Mouse (Mus musculus) layer of hippocampus, postnatal 14 days (tissue): ENCODE measurements around the gene Ankmy1. TPM values are rescaled to one million over a fixed set of nuclear protein-coding genes. Genes with fewer than 3 reads are reported as not detected.
A peak's percentile ranks its signal among the peaks of the same experiment; 100 is the strongest.

Experiments used
- DNase-seq, 2 experiments: peaks; one replicate each; pipeline ENCODE4 v3.0.0; 2021 to 2022; ENCODE audit warnings: low spot score in 2 of 2, mixed read lengths in 1 of 2
- total RNA-seq, 2 experiments: library from RNA; stranded (reverse); gene quantifications; 2 replicates each; pipeline ENCODE4 v1.2.3; 2021

Gene Ankmy1
- total RNA-seq, 2 experiments from 2014 or later = 0.19 to 0.25 TPM

GRCm38 (mm10) chr1:92911721-92912138 is 9.0 kb upstream of the Ankmy1 start:
- no peak for DNase-seq

- DNase-seq = peak; percentile 64 to 75
These were observed 8.4 kb upstream of the Ankmy1 start for GRCm38 (mm10) chr1:92910925-92911720.

DNA sequence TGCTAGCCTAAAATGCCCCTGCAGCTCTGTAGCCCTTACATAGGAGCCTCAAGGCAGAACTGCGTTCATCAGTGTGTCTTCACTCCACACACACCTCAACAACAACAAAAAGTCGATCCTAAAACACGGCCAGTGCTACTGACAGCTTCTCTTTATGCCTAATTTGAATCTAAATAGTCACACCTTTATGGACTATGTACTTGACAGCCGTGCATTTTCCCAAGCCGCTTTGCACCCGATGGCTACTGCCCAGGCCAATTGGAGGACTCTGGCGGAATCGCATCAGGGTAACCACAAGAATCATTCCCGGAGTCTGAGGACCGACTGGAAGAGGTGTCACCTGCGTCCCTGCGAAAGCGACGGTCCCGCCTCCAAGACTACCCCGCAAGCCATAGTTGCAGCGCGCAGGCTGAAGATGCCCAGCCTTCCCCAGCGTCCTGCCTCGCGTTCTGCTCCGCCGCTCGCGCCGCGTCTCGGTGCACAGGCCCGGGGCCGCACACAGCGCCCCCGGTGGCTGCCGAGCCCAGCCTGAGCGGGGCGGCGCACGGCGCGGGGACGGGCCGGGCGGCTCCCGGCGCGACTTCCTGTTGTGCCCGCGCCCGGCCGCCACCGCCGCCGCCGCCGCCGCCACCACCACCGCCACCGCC is 7.7 kb upstream of the Ankmy1 start, which contains the start of gene Rnpepl1:
Gene Rnpepl1, plus strand, starts transcription at position 545 of the 647 bp plus-strand sequence.
- DNase-seq = peak; percentile 70 to 76

- DNase-seq = no peak
These were observed 6.4 kb upstream of the Ankmy1 start for GRCm38 (mm10) chr1:92909068-92909467.

DNA sequence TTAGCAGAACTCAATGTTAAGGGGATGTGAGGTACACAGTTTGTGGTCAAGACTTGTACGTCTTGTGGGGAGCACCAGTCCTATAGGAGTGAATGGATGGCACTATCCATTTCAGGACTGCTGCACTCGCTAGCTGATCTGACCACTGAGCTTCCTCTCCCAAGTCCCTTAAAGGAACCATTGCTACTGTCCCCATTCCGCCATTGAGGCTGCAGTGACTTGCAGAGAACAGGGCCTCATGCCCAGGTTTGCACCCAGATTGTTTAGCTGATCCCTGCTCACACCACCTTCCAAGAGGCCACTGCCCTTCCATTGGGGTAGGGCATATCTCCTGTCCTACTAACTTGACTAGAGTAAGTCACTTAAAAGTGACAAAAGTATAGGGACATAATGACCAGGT is 6.0 kb upstream of the Ankmy1 start:
- DNase-seq = no peak

GRCm38 (mm10) chr1:92907632-92908360 is 5.1 kb upstream of the Ankmy1 start:
- no peak for DNase-seq

GRCm38 (mm10) chr1:92906779-92907631 is 4.3 kb upstream of the Ankmy1 start, which contains the start of gene Dusp28:
Dusp28 (plus strand) TSS chr1:92906981.
- DNase-seq = peak; percentile 77 to 80

DNA sequence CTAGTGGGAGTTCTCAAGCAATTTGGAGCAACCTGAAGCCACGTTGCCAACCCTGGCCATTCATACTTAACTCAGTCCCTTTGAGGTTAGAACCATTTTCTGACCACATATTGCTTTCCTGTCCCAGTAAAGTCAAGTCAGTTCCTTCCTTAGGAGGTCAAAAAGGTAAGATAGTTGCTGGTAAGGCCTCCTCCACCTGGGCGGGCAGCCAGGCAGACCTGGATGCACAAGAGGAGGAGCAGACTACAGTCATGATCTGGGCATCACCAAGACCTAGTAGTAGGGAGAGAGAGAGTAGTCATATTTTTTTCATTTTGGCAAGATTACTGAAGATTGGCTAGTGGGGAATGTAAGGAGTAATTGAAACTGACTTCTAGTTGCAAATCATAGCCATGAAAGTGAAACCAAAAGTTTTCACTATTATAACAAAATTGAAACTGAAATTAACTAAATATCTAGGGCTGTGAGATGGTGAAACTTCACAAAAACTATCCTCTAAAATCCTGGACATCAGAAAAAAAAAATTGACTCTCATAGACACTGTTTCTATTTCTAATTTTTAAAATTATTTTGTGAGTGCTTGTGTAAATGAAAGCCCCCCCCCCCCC is 3.1 kb upstream of the Ankmy1 start:
- no peak for DNase-seq

GRCm38 (mm10) chr1:92903627-92904026 is 921 bp upstream of the Ankmy1 start:
- peak in 1 of 2 experiments; percentile 51 for DNase-seq

DNA sequence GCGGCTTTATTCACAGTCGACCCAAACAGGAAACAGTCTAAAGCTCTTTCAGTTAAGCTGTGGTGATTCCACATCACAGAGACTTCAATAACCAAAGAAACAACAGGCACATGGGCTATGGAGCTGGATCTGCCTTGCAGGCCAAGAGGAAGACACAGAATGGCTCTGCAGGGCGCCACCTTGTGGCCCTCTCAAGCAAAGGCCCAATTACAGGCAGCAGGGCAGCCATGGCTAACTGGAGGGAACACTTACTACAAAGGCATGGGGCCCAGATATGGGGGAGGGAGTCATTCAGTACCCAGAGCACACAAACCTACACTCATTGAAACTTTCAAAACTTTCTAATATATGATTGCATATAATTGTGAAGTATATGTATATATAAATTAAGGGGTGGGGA is 7.6 kb downstream of the Ankmy1 start:
- DNase-seq = peak; percentile 81 to 89

DNA sequence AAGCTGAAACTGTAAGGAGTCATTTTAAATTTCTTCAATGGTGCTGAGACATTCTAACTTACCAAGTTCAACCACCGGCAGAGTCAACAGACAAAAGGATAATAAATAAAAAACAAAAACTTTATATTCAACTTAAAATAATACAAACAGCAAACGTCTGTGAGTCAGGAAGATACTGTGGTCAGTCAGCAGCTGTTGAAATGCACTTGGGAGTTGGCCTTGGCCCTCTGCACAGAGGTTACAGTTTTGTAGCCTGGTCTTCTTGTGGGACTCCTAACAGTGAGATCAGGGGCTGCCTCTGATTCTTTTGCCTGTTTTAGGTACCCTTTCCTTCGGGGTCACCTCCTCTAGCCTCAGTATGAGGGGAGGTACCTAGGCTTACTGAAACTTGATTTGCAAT is 8.8 kb downstream of the Ankmy1 start:
- DNase-seq = no peak

GRCm38 (mm10) chr1:92892791-92893190 is 9.9 kb downstream of the Ankmy1 start:
- no peak for DNase-seq

GRCm38 (mm10) chr1:92888901-92889655 is 13.6 kb downstream of the Ankmy1 start:
- no peak for DNase-seq

GRCm38 (mm10) chr1:92881982-92882381 is 20.7 kb downstream of the Ankmy1 start:
- no peak for DNase-seq

DNA sequence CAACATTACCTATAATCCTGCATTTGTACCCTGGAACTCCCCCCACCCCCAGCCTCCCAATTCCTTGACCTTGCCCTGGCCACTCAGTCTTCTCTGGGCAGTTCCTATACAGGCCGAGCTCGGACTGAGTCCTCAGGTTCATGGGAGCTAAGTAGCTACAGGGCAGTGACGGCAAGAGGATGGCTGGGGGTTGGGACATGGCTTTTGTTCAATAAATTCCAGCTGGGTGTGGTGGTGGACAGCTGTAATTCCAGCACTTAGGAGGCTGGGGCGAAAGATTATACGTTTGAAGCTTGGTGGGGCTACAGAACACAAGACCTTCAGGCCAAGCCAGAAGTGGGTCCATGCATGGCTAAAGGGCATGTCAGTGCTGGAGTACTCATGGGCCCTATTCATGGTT is 22.6 kb downstream of the Ankmy1 start:
- DNase-seq = no peak

DNA sequence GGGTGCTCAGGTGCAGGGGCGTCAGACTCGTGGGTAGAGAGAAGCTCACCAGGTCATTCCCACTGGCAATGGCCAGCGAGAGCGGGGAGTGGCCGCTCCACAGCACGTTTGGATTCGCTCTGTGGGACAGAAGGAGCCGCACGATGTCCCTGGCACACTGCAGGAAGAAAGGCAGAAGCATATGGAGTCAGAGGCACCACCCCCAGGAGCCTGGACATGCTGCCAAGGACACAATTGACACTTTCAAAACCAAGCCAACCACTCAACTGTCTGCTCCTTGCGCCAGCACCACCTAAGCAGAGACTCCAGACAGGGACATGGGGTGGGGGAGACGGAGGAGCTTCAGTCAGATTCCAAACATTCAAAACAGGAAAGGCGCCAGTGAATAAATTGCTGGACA is 23.4 kb downstream of the Ankmy1 start:
- peak in 1 of 2 experiments; percentile 70 for DNase-seq

GRCm38 (mm10) chr1:92878066-92878741 is 24.5 kb downstream of the Ankmy1 start:
- no peak for DNase-seq

DNA sequence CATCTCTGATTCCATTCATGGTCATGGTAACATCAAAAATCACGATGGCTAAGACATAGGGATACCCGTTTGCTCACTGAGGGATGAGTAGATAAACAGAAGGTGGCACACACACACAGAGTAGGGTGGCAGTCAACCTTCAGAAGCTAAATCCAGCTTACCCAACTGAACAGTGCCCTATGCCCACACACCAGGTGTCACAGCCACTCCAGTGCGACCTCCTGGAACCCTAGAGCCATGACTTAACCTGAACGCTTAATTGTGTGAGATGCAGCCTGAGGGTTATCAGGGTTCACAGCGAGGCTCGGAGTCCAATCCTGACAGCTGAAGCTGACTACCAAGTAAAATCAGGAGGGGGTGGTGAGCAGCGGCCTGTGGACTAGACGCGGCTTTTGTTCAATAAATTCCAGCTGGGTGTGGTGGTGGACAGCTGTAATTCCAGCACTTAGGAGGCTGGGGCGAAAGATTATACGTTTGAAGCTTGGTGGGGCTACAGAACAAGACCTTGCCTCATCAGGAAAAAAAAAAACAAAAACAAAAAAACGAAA is 25.2 kb downstream of the Ankmy1 start:
- no peak for DNase-seq
